26 mouse cellular contexts compared by ENCODE assay signal in the genomic region with DNA sequence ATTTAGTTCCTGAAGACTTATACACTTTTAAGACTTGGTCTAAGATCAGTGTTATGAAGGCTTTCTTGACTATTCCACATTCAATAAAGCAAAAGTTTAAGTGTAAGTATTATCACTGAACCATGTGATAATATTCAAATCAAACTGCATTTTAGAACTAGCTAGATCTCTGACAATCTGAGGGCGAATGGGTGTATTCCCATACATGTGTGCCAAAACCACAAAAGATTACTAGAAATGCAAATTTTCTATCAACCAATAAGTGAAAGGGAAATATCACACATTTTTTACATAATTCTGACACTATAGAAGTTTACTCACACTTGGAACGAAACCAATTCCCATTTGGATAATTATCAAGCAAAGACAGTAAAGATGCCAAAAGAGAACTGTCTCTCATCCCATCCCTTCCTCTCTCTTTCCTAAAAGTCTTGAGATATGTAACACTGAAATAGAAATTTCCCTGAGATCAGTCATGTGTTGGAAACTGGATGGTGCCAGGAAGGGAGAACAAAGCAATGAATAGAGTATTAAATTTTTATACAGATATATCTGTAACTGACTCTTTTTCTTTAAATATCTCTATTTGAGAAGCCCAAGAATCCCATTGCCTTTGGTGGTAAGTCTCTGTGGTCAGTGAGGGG.
A peak's percentile ranks its signal among the peaks of the same experiment; 100 is the strongest.
DNase-seq lines count a peak whose midpoint lies in the region; ATAC-seq and TF ChIP-seq lines count a peak whose summit lies in the region.
"Had no signal": no experiment of that assay in that cellular context is flagged by ENCODE, and none has a peak within 500 bp of the region (broad histone marks: within the 10 kb centered on the region; RNA-seq: fewer than 3 reads in every experiment).

No protein-coding gene starts in this region.

- H3K4me3 ChIP-seq in forebrain, embryonic 13.5 days, result no peak overlapping the region
- no peak overlapping the region for H3K4me3 ChIP-seq in forebrain, embryonic 10.5 days
- no peak overlapping the region for H3K4me3 ChIP-seq in forebrain, embryonic 15.5 days
- H3K4me3 ChIP-seq in forebrain, embryonic 11.5 days (ENCODE audit: low read depth, low read length), result no peak overlapping the region
- no peak overlapping the region for H3K4me3 ChIP-seq in forebrain, postnatal 0 days (ENCODE audit: low read depth, low read length)
- H3K4me3 ChIP-seq: embryonic facial prominence, embryonic 13.5 days; embryonic facial prominence, embryonic 15.5 days; erythroblast, embryonic 14.5 days; gastrocnemius, adult 2 months had no signal

- H3K9me3 ChIP-seq in forebrain, embryonic 13.5 days (replicated peaks), result no peaks in the 10 kb centered on the region
- no peaks in the 10 kb centered on the region for H3K9me3 ChIP-seq in forebrain, embryonic 10.5 days
- no peaks in the 10 kb centered on the region for H3K9me3 ChIP-seq in forebrain, embryonic 15.5 days
- no peaks in the 10 kb centered on the region for H3K9me3 ChIP-seq in forebrain, embryonic 11.5 days (ENCODE audit: control insufficient read depth, low read length)
- no peaks in the 10 kb centered on the region for H3K9me3 ChIP-seq in forebrain, postnatal 0 days (ENCODE audit: low read length)
- H3K9me3 ChIP-seq: embryonic facial prominence, embryonic 13.5 days; embryonic facial prominence, embryonic 15.5 days; G1E had no signal

- H3K27me3 ChIP-seq in forebrain, embryonic 13.5 days, result no peaks in the 10 kb centered on the region
- H3K27me3 ChIP-seq in forebrain, embryonic 10.5 days (ENCODE audit: poor library complexity, severe bottlenecking), result no peaks in the 10 kb centered on the region
- H3K27me3 ChIP-seq in forebrain, embryonic 15.5 days, result no peaks in the 10 kb centered on the region
- H3K27me3 ChIP-seq in forebrain, embryonic 11.5 days (ENCODE audit: control insufficient read depth, insufficient read depth, low read length), result no peaks in the 10 kb centered on the region
- H3K27me3 ChIP-seq in forebrain, postnatal 0 days (ENCODE audit: insufficient read depth, low read length), result no peaks in the 10 kb centered on the region
- H3K27me3 ChIP-seq: CH12.LX; embryonic facial prominence, embryonic 13.5 days; embryonic facial prominence, embryonic 15.5 days had no signal

- DNase-seq in forebrain, embryonic 10.5 days (ENCODE audit: extremely low spot score, low spot score), result no peak
- no peak for DNase-seq in forebrain, embryonic 11.5 days (ENCODE audit: low spot score)
- peak; percentile 18 for DNase-seq in brain, embryonic 18.5 days (ENCODE audit: low read depth, low spot score)
- peak; percentile 35 for DNase-seq in forebrain, postnatal 0 days
- no peak for DNase-seq in kidney, postnatal 25 days
- DNase-seq: adrenal gland, adult 2 months; adrenal gland, postnatal 10 days; adrenal gland, postnatal 25 days; B cell, adult 2 months; cerebellum, adult 11 months; cerebellum, adult 18-20 months; cerebellum, adult 8-10 months; cerebellum, adult 9-11 months; cerebellum, postnatal 14 days; cerebellum, postnatal 36 days; embryo, embryonic 11 days; gastrocnemius, adult 2 months had no signal

- H3K9ac ChIP-seq in forebrain, embryonic 13.5 days, result no peak overlapping the region
- H3K9ac ChIP-seq in forebrain, embryonic 15.5 days (replicated peaks), result no peak overlapping the region
- no peak overlapping the region for H3K9ac ChIP-seq in forebrain, embryonic 11.5 days (ENCODE audit: low read length)
- no peak overlapping the region for H3K9ac ChIP-seq in forebrain, postnatal 0 days
- H3K9ac ChIP-seq: embryonic facial prominence, embryonic 13.5 days; embryonic facial prominence, embryonic 15.5 days had no signal

- H3K27ac ChIP-seq in forebrain, embryonic 13.5 days, result no peak overlapping the region
- no peak overlapping the region for H3K27ac ChIP-seq in forebrain, embryonic 10.5 days
- H3K27ac ChIP-seq in forebrain, embryonic 15.5 days (replicated peaks), result peak overlapping the region; percentile 80
- H3K27ac ChIP-seq in forebrain, embryonic 11.5 days (ENCODE audit: low read depth, low read length), result no peak overlapping the region
- no peak overlapping the region for H3K27ac ChIP-seq in forebrain, postnatal 0 days (ENCODE audit: low read depth, low read length)
- H3K27ac ChIP-seq: embryonic facial prominence, embryonic 13.5 days; embryonic facial prominence, embryonic 15.5 days; gastrocnemius, adult 2 months had no signal

- TF ChIP-seq CTCF in forebrain, postnatal 0 days (IDR thresholded peaks at IDR 0.05; ENCODE audit: low read depth), result no peak

- no peaks in the 10 kb centered on the region for H3K36me3 ChIP-seq in forebrain, embryonic 13.5 days (ENCODE audit: poor library complexity, severe bottlenecking)
- no peaks in the 10 kb centered on the region for H3K36me3 ChIP-seq in forebrain, embryonic 10.5 days (replicated peaks)
- no peaks in the 10 kb centered on the region for H3K36me3 ChIP-seq in forebrain, embryonic 15.5 days
- no peaks in the 10 kb centered on the region for H3K36me3 ChIP-seq in forebrain, embryonic 11.5 days (ENCODE audit: control insufficient read depth, insufficient read depth, low read length)
- H3K36me3 ChIP-seq in forebrain, postnatal 0 days (ENCODE audit: insufficient read depth), result no peaks in the 10 kb centered on the region
- H3K36me3 ChIP-seq: embryonic facial prominence, embryonic 13.5 days; embryonic facial prominence, embryonic 15.5 days; G1E had no signal

- 0 out of 2 replicates have a peak, but pooled peaks cover 3% of the 10 kb centered on the region for H3K4me1 ChIP-seq in forebrain, embryonic 13.5 days
- no peaks in the 10 kb centered on the region for H3K4me1 ChIP-seq in forebrain, embryonic 10.5 days
- H3K4me1 ChIP-seq in forebrain, embryonic 15.5 days, result peaks cover 4% of the 10 kb centered on the region; the same call in 1 of the 2 replicates
- no peaks in the 10 kb centered on the region for H3K4me1 ChIP-seq in forebrain, embryonic 11.5 days (replicated peaks; ENCODE audit: control insufficient read depth, insufficient read depth, low read length)
- H3K4me1 ChIP-seq in forebrain, postnatal 0 days (ENCODE audit: insufficient read depth), result no peaks in the 10 kb centered on the region
- H3K4me1 ChIP-seq: embryonic facial prominence, embryonic 13.5 days; embryonic facial prominence, embryonic 15.5 days had no signal

- ATAC-seq in forebrain, embryonic 13.5 days, result peak; percentile 36; the same call in 1 of the 2 replicates
- no peak; the same call in 1 of the 2 replicates for ATAC-seq in forebrain, embryonic 15.5 days (replicated peaks)
- ATAC-seq in forebrain, embryonic 11.5 days (replicated peaks; ENCODE audit: low FRiP score), result no peak
- peak; percentile 61 for ATAC-seq in forebrain, postnatal 0 days
- no peak for ATAC-seq in activated CD4-positive, CD25-positive, alpha-beta regulatory T cell, adult 4 months
- ATAC-seq: CD4-positive, CD25-positive, alpha-beta regulatory T cell, adult 4 months had no signal

- 77% methylated on average over 2 of the region's 2 CpGs for WGBS in forebrain, embryonic 13.5 days
- WGBS in forebrain, embryonic 10.5 days, result 84% methylated on average over 2 of the region's 2 CpGs
- 67% methylated on average over 2 of the region's 2 CpGs for WGBS in forebrain, embryonic 15.5 days
- WGBS in forebrain, embryonic 11.5 days, result 83% methylated on average over 2 of the region's 2 CpGs
- 65% methylated on average over 2 of the region's 2 CpGs for WGBS in forebrain, postnatal 0 days

- H3K4me2 ChIP-seq in forebrain, embryonic 13.5 days, result no peak overlapping the region
- H3K4me2 ChIP-seq in forebrain, embryonic 15.5 days (replicated peaks), result no peak overlapping the region
- H3K4me2 ChIP-seq in forebrain, embryonic 11.5 days (ENCODE audit: low read depth, low read length, severe bottlenecking), result no peak overlapping the region
- H3K4me2 ChIP-seq in forebrain, postnatal 0 days (ENCODE audit: low read depth), result no peak overlapping the region
- H3K4me2 ChIP-seq: embryonic facial prominence, embryonic 13.5 days; embryonic facial prominence, embryonic 15.5 days had no signal

Comparison
In these comparisons a context has a peak if more than half of its experiments do, and no peak if none do; other contexts are left out.
1. ATAC-seq: peak in forebrain, embryonic 13.5 days (single experiment) and forebrain, postnatal 0 days (single experiment); none in forebrain, embryonic 15.5 days (single experiment), forebrain, embryonic 11.5 days (single experiment) and activated CD4-positive, CD25-positive, alpha-beta regulatory T cell, adult 4 months (single experiment).
2. DNase-seq: peak in brain, embryonic 18.5 days (single experiment) and forebrain, postnatal 0 days (single experiment); none in forebrain, embryonic 10.5 days (single experiment), forebrain, embryonic 11.5 days (single experiment) and kidney, postnatal 25 days (0 of 2).